Mouse (Mus musculus) left cerebral cortex, postnatal 10 days (tissue): ENCODE results near the gene Ptcd1. TPM values are rescaled to one million over a fixed set of nuclear protein-coding genes. Genes with fewer than 3 reads are reported as not detected.

Source experiments
- total RNA-seq, 2 experiments: library from RNA; stranded (reverse); gene quantifications; 2 replicates each; pipeline ENCODE4 v1.2.3; 2021

Gene Ptcd1
- total RNA-seq, 2 experiments from 2014 or later: 14.2 to 16.1 TPM

Other genes with a start within 250 kb of the Ptcd1 start
- gene Smurf1, start 201.3 kb downstream of the Ptcd1 start, total RNA-seq: 10 to 100 TPM; 39.4 to 40.2 TPM
- gene Gm4871, start 134.4 kb downstream of the Ptcd1 start, total RNA-seq: not detected
- gene 1700018F24Rik, start 124.1 kb downstream of the Ptcd1 start, total RNA-seq: not detected
- gene Arpc1a, start 83.3 kb downstream of the Ptcd1 start, total RNA-seq: 100 to 1,000 TPM; 178 to 190 TPM
- not detected for gene Kpna7, start 83.1 kb downstream of the Ptcd1 start, total RNA-seq
- gene Arpc1b, start 52.9 kb downstream of the Ptcd1 start, total RNA-seq: 10 to 100 TPM; 28.3 to 30.3 TPM
- gene Pdap1, start 26.9 kb downstream of the Ptcd1 start, total RNA-seq: 100 to 1,000 TPM; 106 to 111 TPM
- 10 to 100 TPM; 85.7 to 86.1 TPM for gene Bud31, start 26.7 kb downstream of the Ptcd1 start, total RNA-seq
- gene Cpsf4, start 105 bp upstream of the Ptcd1 start, total RNA-seq: 10 to 100 TPM; 29.1 to 29.2 TPM
- gene Atp5j2, start 25.0 kb upstream of the Ptcd1 start, total RNA-seq: 100 to 1,000 TPM; 267 to 289 TPM
- 10 to 100 TPM in 1 of 2 experiments, 1 to 10 TPM in 1; 10.0 to 10.3 TPM for gene Zkscan14, start 34.8 kb upstream of the Ptcd1 start, total RNA-seq
- gene Zkscan5, start 37.5 kb upstream of the Ptcd1 start, total RNA-seq: 10 to 100 TPM; 15.0 to 15.2 TPM
- gene Zfp655, start 64.6 kb upstream of the Ptcd1 start, total RNA-seq: 10 to 100 TPM; 24.8 to 27.9 TPM
- gene Zscan25, start 113.4 kb upstream of the Ptcd1 start, total RNA-seq: 10 to 100 TPM; 13.9 to 17.1 TPM
- gene Cyp3a57, start 178.2 kb upstream of the Ptcd1 start, total RNA-seq: under 1 TPM in 1 of 2 experiments, not detected in 1; 0.17 TPM